In genomic region chr1:135267663-135268446, GRCm38 (mm10) we compare ENCODE assay signal across 10 mouse cellular contexts. TPM values are rescaled to one million over a fixed set of nuclear protein-coding genes. Genes with fewer than 3 reads are reported as not detected.
DNase-seq lines count a peak whose midpoint lies in the region; ATAC-seq and TF ChIP-seq lines count a peak whose summit lies in the region.
"Had no signal": no experiment of that assay in that cellular context is flagged by ENCODE, and none has a peak within 500 bp of the region (broad histone marks: within the 10 kb centered on the region; RNA-seq: fewer than 3 reads in every experiment).

No protein-coding gene starts in this region.

- no peak overlapping the region for H3K9ac ChIP-seq in MEL (ENCODE audit: control insufficient read depth, low read depth, low read length, poor library complexity, severe bottlenecking)
- H3K9ac ChIP-seq in liver, embryonic 12.5 days = no peak overlapping the region
- H3K9ac ChIP-seq: hindbrain, embryonic 12.5 days had no signal

- H3K4me1 ChIP-seq in lung, adult 2 months (ENCODE audit: control insufficient read depth, insufficient read depth, low read length) = no peaks in the 10 kb centered on the region
- no peaks in the 10 kb centered on the region for H3K4me1 ChIP-seq in MEL (ENCODE audit: control insufficient read depth in 1 of 2, insufficient read depth in 2 of 2, low read length in 2 of 2)
- H3K4me1 ChIP-seq in liver, embryonic 12.5 days = peaks cover 7% of the 10 kb centered on the region
- H3K4me1 ChIP-seq in small intestine, adult 2 months (ENCODE audit: control insufficient read depth, insufficient read depth, insufficient read length, low read length) = peaks cover 9% of the 10 kb centered on the region; the same call in 1 of the 2 replicates
- H3K4me1 ChIP-seq: hindbrain, embryonic 12.5 days had no signal

- no peak overlapping the region for H3K4me3 ChIP-seq in lung, adult 2 months (replicated peaks; ENCODE audit: extremely low read depth, low read depth, low read length)
- H3K4me3 ChIP-seq in MEL (ENCODE audit: control insufficient read depth in 1 of 2, insufficient read depth in 1 of 2, low read depth in 2 of 2, low read length in 2 of 2) = no peak overlapping the region
- no peak overlapping the region for H3K4me3 ChIP-seq in liver, embryonic 12.5 days
- no peak overlapping the region for H3K4me3 ChIP-seq in small intestine, adult 2 months (ENCODE audit: low read depth, low read length)
- H3K4me3 ChIP-seq: hindbrain, embryonic 12.5 days had no signal

- no peak overlapping the region for H3K27ac ChIP-seq in MEL (ENCODE audit: control insufficient read depth, low read depth, low read length)
- no peak overlapping the region for H3K27ac ChIP-seq in liver, embryonic 12.5 days
- no peak overlapping the region for H3K27ac ChIP-seq in small intestine, adult 2 months (ENCODE audit: insufficient read depth, low read depth, low read length)
- H3K27ac ChIP-seq: hindbrain, embryonic 12.5 days had no signal

- TF ChIP-seq POLR2A in lung, adult 2 months (IDR thresholded peaks at IDR 0.05; ENCODE audit: borderline replicate concordance, extremely low read depth, low read depth, low read length) = no peak
- TF ChIP-seq POLR2A in MEL (IDR thresholded peaks at IDR 0.05; ENCODE audit: control insufficient read depth in 1 of 2, insufficient read depth in 1 of 2, low read depth in 1 of 2, low read length in 2 of 2, poor library complexity in 1 of 2) = no peak
- TF ChIP-seq POLR2A in small intestine, adult 2 months (IDR thresholded peaks at IDR 0.05; ENCODE audit: low read depth, low read length) = no peak

- no peaks in the 10 kb centered on the region for H3K9me3 ChIP-seq in MEL (replicated peaks; ENCODE audit: insufficient read depth, low read length)
- no peaks in the 10 kb centered on the region for H3K9me3 ChIP-seq in liver, embryonic 12.5 days (replicated peaks)
- H3K9me3 ChIP-seq: hindbrain, embryonic 12.5 days had no signal

- no peak for DNase-seq in lung, adult 2 months
- DNase-seq in lung, postnatal 10 days = no peak
- DNase-seq in MEL (ENCODE audit: low read depth, low spot score) = peak; percentile 41
- no peak for DNase-seq in cerebellum, adult 18-20 months

- H3K36me3 ChIP-seq in MEL (ENCODE audit: control insufficient read depth in 1 of 2, insufficient read depth in 2 of 2, low read length in 2 of 2) = peaks cover 0 to 2% of the 10 kb centered on the region in 2 experiments; a peak in 1 of 4 replicates
- peaks cover 51% of the 10 kb centered on the region for H3K36me3 ChIP-seq in liver, embryonic 12.5 days
- H3K36me3 ChIP-seq in small intestine, adult 2 months (ENCODE audit: control insufficient read depth, insufficient read depth, low read length) = peaks cover 81% of the 10 kb centered on the region

- H3K79me2 ChIP-seq in MEL (ENCODE audit: control insufficient read depth, insufficient read depth, low read length, poor library complexity) = no peaks in the 10 kb centered on the region

- ATAC-seq in liver, embryonic 12.5 days = 0 out of 2 replicates have a peak, but pooled peaks have one; percentile 21
- no peak for ATAC-seq in frontal cortex, adult (ENCODE audit: low TSS enrichment)

- no peaks in the 10 kb centered on the region for H3K27me3 ChIP-seq in MEL (ENCODE audit: control insufficient read depth in 1 of 2, insufficient read depth in 2 of 2, low read length in 2 of 2)
- no peaks in the 10 kb centered on the region for H3K27me3 ChIP-seq in liver, embryonic 12.5 days (replicated peaks)
- no peaks in the 10 kb centered on the region for H3K27me3 ChIP-seq in small intestine, adult 2 months (ENCODE audit: control insufficient read depth, insufficient read depth, low read length)
- H3K27me3 ChIP-seq: hindbrain, embryonic 12.5 days had no signal

- peak; percentile 31 for TF ChIP-seq RAD21 in MEL (IDR thresholded peaks at IDR 0.05; ENCODE audit: low read depth, low read length)

- no peak overlapping the region for H3K4me2 ChIP-seq in liver, embryonic 12.5 days
- H3K4me2 ChIP-seq: heart, embryonic 11.5 days; hindbrain, embryonic 12.5 days had no signal

- no peak for TF ChIP-seq EP300 in MEL (IDR thresholded peaks at IDR 0.05; ENCODE audit: low read depth in 1 of 2, low read length in 2 of 2)

- TF ChIP-seq CTCF in lung, adult 2 months (IDR thresholded peaks at IDR 0.05; ENCODE audit: insufficient read depth, low read length) = 0 out of 2 replicates have a peak, but pooled peaks have one; percentile 1
- peak in 2 of 3 experiments; percentile 39 to 40; a peak in 4 of 6 replicates for TF ChIP-seq CTCF in MEL (IDR thresholded peaks at IDR 0.05 in 2 of 3, conservative IDR thresholded peaks at IDR 0.05 in 1 of 3; ENCODE audit: control insufficient read depth in 1 of 3, insufficient read depth in 1 of 3, low read depth in 2 of 3, low read length in 3 of 3, poor library complexity in 1 of 3, severe bottlenecking in 1 of 3)
- TF ChIP-seq CTCF in small intestine, adult 2 months (IDR thresholded peaks at IDR 0.05; ENCODE audit: extremely low read depth, insufficient read length, insufficient replicate concordance, low read depth, low read length) = peak; percentile 10; the same call in 1 of the 2 replicates

- 65% methylated on average over 10 of the region's 10 CpGs for WGBS in lung, adult 2 months
- WGBS in liver, embryonic 12.5 days (ENCODE audit: insufficient replicate concordance) = 32% methylated on average over 10 of the region's 10 CpGs
- WGBS in small intestine, adult 2 months = 71% methylated on average over 10 of the region's 10 CpGs

TF ChIP-seq in MEL, 35 proteins besides CTCF, POLR2A, EP300 and RAD21:
- TF ChIP-seq SMC3 (IDR thresholded peaks at IDR 0.05; ENCODE audit: low read depth, low read length) (peak; percentile 15; the same call in 1 of the 2 replicates), MXI1 (IDR thresholded peaks at IDR 0.05; ENCODE audit: low read depth, low read length) (no peak)

RNA-seq across cellular contexts. Expression of gene Elf3, which starts 9.5 kb away (rescaled TPM):
- polyA plus RNA-seq in lung, adult 2 months (2012; rRNA removed) = 19.2 and 19.5 TPM in 2 replicates
- total RNA-seq in MEL (2012; rRNA removed) = not detected in 2 replicates
- not detected for polyA plus RNA-seq in MEL (2012; ENCODE audit: insufficient read depth in 1 of 2, insufficient read length in 2 of 2, low read depth in 1 of 2, low replicate concordance in 2 of 2, missing spikeins in 1 of 2)
- polyA plus RNA-seq in liver, embryonic 12.5 days (2016; fragmentation: Nextera tagmentation; extraction: Ambion mirVana) = 1.1 and 1.8 TPM in 2 replicates
- 110 and 185 TPM in 2 replicates for polyA plus RNA-seq in small intestine, adult 2 months (2012; rRNA removed)
- total RNA-seq: layer of hippocampus, postnatal 25 days had no signal

RNA-seq across cellular contexts. Expression of gene Rnpep, which starts 16.0 kb away (rescaled TPM):
- polyA plus RNA-seq in lung, adult 2 months (2012; rRNA removed) = 34.5 and 38.1 TPM in 2 replicates
- total RNA-seq in MEL (2012; rRNA removed) = 6.5 and 8.1 TPM in 2 replicates
- 10 to 100 TPM in 1 of 2 experiments, not detected in 1; 17.4 TPM for polyA plus RNA-seq in MEL (2012; ENCODE audit: insufficient read depth in 1 of 2, insufficient read length in 2 of 2, low read depth in 1 of 2, low replicate concordance in 2 of 2, missing spikeins in 1 of 2)
- 36.6 and 38.6 TPM in 2 replicates for polyA plus RNA-seq in liver, embryonic 12.5 days (2016; fragmentation: Nextera tagmentation; extraction: Ambion mirVana)
- 66.3 and 103 TPM in 2 replicates for polyA plus RNA-seq in small intestine, adult 2 months (2012; rRNA removed)

RNA-seq across cellular contexts. Expression of gene Timm17a, which starts 45.7 kb away (rescaled TPM):
- polyA plus RNA-seq in lung, adult 2 months (2012; rRNA removed) = 29.6 and 51.9 TPM in 2 replicates
- 177 and 182 TPM in 2 replicates for total RNA-seq in MEL (2012; rRNA removed)
- 100 to 1,000 TPM in 1 of 2 experiments, not detected in 1; 315 TPM for polyA plus RNA-seq in MEL (2012; ENCODE audit: insufficient read depth in 1 of 2, insufficient read length in 2 of 2, low read depth in 1 of 2, low replicate concordance in 2 of 2, missing spikeins in 1 of 2)
- 204 and 208 TPM in 2 replicates for polyA plus RNA-seq in liver, embryonic 12.5 days (2016; fragmentation: Nextera tagmentation; extraction: Ambion mirVana)
- polyA plus RNA-seq in small intestine, adult 2 months (2012; rRNA removed) = 22.5 and 24.1 TPM in 2 replicates

RNA-seq across cellular contexts. Expression of gene Lmod1, which starts 56.8 kb away (rescaled TPM):
- 9.3 and 12.9 TPM in 2 replicates for polyA plus RNA-seq in lung, adult 2 months (2012; rRNA removed)
- not detected in 2 replicates for total RNA-seq in MEL (2012; rRNA removed)
- not detected for polyA plus RNA-seq in MEL (2012; ENCODE audit: insufficient read depth in 1 of 2, insufficient read length in 2 of 2, low read depth in 1 of 2, low replicate concordance in 2 of 2, missing spikeins in 1 of 2)
- 0.11 and 0.12 TPM in 2 replicates for polyA plus RNA-seq in liver, embryonic 12.5 days (2016; fragmentation: Nextera tagmentation; extraction: Ambion mirVana)
- 13.3 and 16.0 TPM in 2 replicates for polyA plus RNA-seq in small intestine, adult 2 months (2012; rRNA removed)
